Mouse (Mus musculus): ENCODE data around the gene Ager. TPM values are rescaled to one million over a fixed set of nuclear protein-coding genes. Genes with fewer than 3 reads are reported as not detected.

Gene Ager
- total RNA-seq, 2 experiments from 2014 or later, result 0.84 TPM; not detected in 1

DNA sequence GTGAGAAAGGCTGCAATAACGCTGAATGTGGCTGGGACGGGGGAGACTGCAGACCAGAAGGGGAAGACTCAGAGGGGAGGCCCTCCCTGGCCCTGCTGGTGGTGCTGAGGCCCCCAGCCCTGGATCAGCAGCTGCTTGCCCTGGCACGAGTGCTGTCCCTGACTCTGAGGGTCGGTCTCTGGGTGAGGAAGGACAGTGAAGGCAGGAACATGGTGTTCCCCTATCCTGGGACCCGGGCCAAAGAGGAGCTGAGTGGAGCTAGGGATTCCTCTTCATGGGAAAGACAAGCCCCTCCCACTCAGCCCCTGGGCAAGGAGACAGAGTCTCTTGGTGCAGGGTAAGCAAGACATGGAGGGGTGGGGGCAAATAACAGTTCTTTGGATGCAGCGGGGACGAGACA, 14.3 kb upstream of the Ager start:
- ATAC-seq (replicated peaks; ENCODE audit: low FRiP score, poor library complexity, severe bottlenecking), result no peak

DNA sequence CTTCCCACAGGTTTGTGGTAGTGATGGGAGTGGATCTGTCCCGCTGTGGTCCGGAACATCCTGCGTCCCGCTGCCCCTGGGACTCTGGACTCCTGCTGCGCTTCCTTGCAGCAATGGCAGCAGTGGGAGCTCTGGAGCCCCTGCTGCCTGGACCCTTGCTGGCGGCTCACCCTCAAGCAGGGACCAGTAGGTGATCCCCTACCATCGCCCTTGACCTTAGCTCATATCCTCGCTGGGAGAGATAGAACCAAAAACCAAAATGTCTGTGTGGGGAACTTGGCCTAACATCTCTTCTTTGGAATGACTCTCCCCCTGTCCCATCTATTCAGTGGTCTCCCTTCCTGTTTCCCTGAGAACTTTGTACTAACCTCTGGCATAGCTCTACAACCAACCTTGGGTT, 13.8 kb upstream of the Ager start:
- ATAC-seq (replicated peaks; ENCODE audit: low FRiP score, poor library complexity, severe bottlenecking), result no peak

- ATAC-seq (replicated peaks; ENCODE audit: low FRiP score, poor library complexity, severe bottlenecking), result no peak
Observed at GRCm38 (mm10) chr17:34585121-34585520, 12.5 kb upstream of the Ager start.

DNA sequence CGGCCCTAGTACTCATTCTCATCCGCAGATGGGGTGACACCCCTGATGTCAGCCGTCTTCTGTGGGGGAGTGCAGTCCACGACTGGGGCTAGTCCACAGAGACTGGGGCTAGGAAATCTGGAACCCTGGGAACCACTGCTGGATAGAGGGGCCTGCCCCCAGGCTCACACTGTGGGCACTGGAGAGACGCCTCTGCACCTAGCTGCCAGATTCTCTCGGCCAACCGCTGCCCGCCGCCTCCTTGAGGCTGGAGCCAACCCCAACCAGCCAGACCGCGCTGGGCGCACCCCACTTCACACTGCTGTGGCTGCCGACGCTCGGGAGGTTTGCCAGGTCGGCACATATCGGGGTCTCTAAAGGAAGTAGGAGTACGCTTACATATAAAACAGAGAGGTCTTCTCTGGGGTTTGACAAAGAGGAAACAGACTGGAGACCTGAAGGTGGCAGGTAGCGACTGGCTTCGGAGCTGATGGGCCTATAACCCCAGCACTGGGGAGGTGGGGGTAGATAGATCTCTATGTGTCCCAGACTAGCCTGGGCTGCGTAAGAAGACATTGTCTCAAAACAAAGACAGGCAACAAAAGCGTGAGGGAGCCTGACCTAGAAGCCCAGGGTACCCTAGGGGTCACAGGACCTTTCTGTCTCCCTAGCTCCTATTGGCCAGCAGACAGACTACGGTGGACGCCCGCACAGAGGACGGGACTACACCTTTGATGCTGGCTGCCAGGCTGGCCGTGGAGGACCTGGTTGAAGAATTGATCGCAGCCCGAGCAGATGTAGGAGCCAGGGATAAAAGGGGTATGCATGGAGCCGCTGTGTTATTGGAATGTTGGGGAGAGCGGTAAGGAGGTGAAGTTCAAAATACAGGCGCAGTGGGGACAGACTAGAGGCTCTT, 11.5 kb upstream of the Ager start:
- ATAC-seq (replicated peaks; ENCODE audit: low FRiP score, poor library complexity, severe bottlenecking), result no peak

DNA sequence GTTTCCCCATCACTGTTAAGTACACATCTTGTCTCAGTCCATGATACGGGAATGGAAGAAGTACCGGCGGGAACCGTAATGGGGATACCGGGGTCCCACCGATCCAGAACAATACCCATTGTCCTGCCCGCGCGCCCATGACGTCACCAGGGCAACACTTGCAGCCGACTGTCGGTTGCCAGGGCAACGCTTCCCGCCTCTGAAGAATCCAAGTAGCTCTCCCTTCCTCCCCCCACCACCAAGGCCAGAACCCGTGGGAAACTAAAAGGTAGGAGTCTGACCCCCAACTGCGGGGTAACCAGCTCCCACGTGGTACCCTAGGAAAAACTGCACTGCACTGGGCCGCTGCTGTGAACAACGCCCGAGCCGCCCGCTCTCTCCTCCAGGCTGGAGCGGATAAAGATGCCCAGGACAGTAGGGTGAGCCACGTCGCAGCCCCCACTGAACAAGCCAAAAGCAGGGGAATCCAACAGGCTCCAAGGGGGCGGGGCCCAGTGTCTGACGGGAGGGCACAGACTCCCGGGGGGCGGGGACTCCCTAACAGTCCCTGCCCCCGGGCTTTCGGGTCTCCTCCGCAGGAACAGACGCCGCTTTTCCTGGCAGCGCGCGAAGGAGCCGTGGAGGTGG, 10.8 kb upstream of the Ager start:
- peak; percentile 66 for ATAC-seq (replicated peaks; ENCODE audit: low FRiP score, poor library complexity, severe bottlenecking)

DNA sequence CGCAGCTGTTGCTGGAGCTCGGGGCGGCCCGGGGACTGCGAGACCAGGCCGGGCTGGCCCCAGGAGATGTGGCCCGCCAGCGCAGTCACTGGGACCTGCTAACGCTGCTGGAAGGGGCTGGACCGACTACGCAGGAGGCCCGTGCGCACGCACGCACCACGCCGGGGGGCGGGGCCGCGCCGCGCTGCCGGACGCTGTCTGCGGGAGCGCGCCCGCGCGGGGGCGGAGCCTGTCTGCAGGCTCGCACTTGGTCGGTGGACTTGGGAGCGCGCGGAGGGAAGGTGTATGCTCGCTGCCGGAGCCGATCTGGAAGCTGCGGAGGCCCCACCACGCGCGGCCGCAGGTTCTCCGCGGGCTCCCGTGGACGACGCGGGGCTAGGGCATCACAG, 10.2 kb upstream of the Ager start:
- ATAC-seq (replicated peaks; ENCODE audit: low FRiP score, poor library complexity, severe bottlenecking), result peak; percentile 77

- ATAC-seq (replicated peaks; ENCODE audit: low FRiP score, poor library complexity, severe bottlenecking), result no peak
Observed at GRCm38 (mm10) chr17:34587814-34588213, 9.8 kb upstream of the Ager start.

- ATAC-seq (replicated peaks; ENCODE audit: low FRiP score, poor library complexity, severe bottlenecking), result no peak
Observed at GRCm38 (mm10) chr17:34588767-34589166, 8.9 kb upstream of the Ager start.

GRCm38 (mm10) chr17:34589206-34589605, 8.5 kb upstream of the Ager start:
- no peak for ATAC-seq (replicated peaks; ENCODE audit: low FRiP score, poor library complexity, severe bottlenecking)

GRCm38 (mm10) chr17:34589681-34590101, 8.0 kb upstream of the Ager start, which contains the start of gene Gpsm3:
Gene Gpsm3, plus strand, starts transcription at chr17:34589806.
- ATAC-seq (replicated peaks; ENCODE audit: low FRiP score, poor library complexity, severe bottlenecking), result no peak

DNA sequence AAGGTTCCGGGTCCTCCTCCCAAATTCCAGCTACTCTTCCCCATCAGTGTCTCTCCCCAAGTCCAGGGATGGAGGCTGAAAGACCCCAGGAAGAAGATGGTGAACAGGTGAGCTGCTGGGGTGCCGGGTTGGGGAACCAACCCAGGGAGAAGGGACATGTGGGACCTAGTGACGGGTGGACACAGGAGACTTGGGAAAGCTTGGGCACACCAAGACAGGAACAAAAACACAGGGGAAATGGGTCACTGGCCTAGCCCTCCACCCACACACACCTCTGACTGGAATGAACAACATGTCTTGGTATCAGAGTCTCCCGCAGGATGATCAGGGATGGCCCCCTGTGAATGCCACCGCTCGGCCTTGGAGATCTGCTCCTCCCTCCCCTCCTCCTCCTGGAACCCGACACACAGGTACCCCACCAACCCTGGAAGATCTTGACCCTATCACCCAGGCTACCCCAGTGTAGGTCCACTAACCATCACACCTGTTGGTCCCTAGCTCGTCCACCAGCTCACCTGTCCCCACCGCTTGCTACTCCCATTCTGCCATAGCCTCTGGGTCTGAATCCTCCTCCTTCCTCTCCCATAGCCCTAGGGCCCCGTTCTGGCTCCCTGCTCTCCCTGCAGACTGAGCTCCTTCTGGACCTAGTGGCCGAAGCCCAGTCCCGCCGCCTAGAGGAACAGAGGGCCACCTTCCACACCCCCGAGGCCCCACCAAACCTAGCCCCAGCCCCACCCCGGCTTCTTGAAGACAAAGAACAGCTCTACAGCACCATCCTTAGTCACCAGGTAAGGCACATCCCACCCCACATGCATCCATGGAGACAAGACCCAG, 7.3 kb upstream of the Ager start:
- no peak for ATAC-seq (replicated peaks; ENCODE audit: low FRiP score, poor library complexity, severe bottlenecking)

DNA sequence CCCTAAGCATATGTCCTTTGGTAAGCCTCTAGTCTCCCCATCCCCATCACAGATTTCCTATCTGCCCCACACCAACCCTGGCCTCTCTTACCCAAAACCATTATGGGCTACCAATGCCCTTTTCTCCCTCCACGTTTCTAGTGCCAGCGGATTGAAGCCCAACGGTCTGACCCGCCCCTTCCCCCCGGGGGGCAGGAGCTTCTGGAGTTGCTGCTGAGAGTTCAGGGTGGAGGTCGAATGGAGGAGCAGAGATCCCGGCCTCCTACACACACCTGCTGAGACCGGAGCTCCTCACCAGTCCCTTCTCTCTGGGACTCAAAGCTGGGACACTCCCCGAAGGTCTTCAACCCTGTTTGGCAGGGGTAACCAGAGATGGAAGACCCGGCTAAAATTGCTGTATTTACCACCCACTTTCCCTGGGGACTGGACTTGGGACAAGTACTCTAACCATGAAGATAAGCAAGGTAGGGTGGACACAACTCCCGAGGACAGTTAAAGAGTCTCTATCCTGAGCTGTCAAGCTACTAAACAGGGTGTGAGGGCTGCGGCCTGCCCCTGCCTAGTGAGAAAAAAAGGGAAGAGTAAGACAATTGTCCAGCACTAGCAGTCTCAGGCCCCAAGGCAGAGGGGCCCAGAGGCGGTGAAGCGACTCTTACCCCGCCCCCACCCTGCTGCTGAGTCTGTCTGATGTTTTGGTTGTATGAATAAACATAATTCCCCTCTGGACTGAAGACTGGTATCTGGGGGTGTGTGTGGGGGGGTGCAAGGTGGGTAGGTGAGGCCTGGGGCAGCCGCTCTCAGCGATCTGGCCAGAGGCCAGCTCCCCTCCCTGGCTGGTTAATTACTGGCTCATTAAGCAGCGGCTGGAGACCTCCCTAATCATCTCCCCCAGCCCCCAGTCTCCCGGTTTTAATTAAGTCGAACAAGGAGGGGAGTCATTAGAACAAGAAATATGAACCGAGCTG, 6.4 kb upstream of the Ager start, which contains the start of gene Pbx2:
Gene Pbx2 (plus strand): TSS at position 238 of the 965 bp plus-strand sequence.
- ATAC-seq (replicated peaks; ENCODE audit: low FRiP score, poor library complexity, severe bottlenecking), result no peak

GRCm38 (mm10) chr17:34591994-34592375, 5.7 kb upstream of the Ager start:
- peak; percentile 74 for ATAC-seq (replicated peaks; ENCODE audit: low FRiP score, poor library complexity, severe bottlenecking)

DNA sequence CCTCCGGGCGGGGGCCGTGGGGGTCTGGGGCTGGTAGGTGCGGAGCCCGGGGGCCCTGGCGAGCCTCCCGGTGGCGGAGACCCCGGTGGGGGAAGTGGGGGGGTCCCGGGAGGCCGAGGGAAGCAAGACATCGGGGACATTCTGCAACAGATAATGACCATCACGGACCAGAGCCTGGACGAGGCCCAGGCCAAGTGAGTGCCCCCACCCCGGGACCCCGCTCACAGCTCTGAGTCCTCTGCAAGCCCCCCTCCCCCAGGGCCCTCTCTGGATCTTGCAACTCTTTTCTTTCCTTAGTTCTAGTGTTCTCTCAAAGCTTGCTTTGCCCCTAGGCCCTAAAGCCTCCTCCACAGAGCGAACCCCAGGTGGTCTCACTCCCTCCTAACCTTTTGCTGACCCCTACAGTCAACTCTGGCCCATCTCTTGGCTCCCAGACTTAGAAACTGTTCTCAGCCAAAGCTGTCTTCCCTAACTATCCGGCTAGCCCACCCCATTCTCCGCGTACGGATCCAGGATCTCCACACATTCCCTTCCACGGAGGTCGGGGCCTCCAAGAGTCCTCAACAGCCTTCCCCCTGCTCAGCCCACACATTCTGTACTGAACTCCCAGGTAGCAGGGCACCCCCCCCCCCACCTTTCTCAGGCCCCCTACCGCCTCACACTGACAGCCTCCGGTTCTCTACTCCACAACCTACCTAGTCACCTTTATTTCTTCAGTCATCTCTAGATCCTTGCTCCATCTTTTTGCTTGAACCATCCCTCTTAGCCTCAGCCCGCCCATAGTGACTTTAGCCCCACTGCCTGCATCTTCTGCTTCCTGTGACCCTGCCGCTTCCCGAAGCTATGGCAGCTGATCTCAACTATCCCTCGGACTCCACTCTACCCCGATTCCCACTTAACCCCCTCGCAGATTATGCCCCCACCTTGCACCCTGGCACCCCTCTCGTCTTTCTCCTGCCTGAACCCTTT, 4.8 kb upstream of the Ager start:
- ATAC-seq (replicated peaks; ENCODE audit: low FRiP score, poor library complexity, severe bottlenecking), result 0 out of 2 replicates have a peak, but pooled peaks have one; percentile 7

DNA sequence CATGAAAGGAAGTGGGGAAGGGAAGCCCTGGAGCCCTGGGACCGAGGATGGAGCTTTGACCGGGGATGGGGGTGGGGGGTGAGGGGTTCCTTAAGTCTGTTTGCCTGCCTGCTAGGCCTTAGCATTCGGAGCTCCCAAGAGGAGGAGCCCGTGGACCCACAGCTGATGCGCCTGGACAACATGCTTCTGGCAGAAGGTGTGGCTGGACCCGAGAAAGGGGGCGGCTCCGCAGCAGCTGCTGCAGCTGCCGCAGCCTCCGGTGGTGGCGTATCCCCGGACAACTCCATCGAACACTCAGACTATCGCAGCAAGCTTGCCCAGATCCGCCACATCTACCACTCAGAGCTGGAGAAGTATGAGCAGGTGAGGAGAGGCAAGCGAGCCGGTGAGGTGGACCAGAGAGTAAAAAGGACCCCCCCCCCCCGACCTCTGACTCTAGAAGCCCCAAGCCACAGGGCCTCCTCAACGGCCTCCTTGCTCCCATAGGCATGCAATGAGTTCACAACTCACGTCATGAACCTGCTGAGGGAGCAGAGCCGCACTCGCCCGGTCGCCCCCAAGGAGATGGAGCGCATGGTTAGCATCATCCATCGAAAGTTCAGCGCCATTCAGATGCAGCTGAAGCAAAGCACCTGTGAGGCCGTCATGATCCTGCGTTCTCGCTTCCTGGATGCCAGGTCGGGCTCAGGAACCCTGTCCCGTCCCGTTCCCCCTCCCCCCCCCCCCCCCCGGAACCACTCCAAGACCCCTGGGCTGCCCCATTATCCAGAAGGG, 3.7 kb upstream of the Ager start:
- no peak for ATAC-seq (replicated peaks; ENCODE audit: low FRiP score, poor library complexity, severe bottlenecking)

DNA sequence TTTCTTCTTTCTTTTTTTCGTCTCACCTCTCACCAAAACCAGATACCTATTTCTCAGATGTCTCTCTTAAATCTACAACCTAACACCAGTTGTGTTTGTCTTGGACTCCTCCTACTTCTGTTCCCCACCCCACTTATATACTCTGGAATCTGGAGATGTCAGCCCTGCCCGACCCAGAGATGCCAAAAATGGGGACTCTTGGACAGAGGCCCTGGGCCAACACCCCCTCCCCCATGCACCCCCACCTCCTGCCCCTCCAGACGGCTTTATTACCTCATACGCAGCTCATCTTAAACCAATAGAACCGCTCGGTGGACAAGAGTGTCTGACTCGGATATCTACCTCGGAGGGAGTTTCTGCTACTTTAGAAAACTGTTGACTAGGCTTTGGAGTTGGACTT, 1.6 kb upstream of the Ager start:
- ATAC-seq (replicated peaks; ENCODE audit: low FRiP score, poor library complexity, severe bottlenecking), result no peak

- no peak for ATAC-seq (replicated peaks; ENCODE audit: low FRiP score, poor library complexity, severe bottlenecking)
Observed at GRCm38 (mm10) chr17:34599891-34600290, 2.2 kb downstream of the Ager start.

Measured in erythroid progenitor cell, adult 5-6 weeks (primary cell).